Mouse (Mus musculus) bone marrow macrophage, adult 2 months (primary cell): ENCODE measurements at regions not wholly inside any gene's neighbourhood (a gene's known extent, or its start where the extent isn't known, plus 50 kb on each side); places are given as distances from the start of the nearest gene placed in this dataset.

Source experiments
- CTCF ChIP-seq: IDR thresholded peaks from 2 replicates; pipeline ENCODE4 v1.5.1; 2012; ENCODE audit warnings: low read depth, mild to moderate bottlenecking, low read length, moderate library complexity
- POLR2A ChIP-seq: IDR thresholded peaks from 2 replicates; pipeline ENCODE4 v1.6.1; 2012; ENCODE audit warnings: mild to moderate bottlenecking, low read depth, low read length, borderline replicate concordance

DNA sequence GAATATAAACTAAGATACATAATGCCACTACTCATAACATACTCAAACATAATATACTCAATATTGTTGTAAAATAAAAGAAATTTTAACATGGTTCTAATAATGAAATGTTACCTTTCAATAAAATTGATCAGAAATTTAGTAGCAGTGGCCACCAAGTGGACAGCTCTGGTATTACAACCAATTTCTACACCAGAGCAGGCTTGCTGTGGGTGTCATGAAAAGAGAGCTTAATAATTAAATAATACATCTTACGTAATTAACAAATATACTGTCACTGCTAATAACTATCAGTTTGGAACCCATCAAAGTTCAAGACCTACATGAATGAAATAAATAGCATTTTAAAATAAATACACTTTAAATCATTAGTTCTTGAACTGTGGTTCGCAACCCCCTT is 163.1 kb upstream of the Zfp960 start:
- TF ChIP-seq POLR2A (no peak), CTCF (no peak)
